Mouse (Mus musculus): ENCODE results near the gene Twf1.

DNA sequence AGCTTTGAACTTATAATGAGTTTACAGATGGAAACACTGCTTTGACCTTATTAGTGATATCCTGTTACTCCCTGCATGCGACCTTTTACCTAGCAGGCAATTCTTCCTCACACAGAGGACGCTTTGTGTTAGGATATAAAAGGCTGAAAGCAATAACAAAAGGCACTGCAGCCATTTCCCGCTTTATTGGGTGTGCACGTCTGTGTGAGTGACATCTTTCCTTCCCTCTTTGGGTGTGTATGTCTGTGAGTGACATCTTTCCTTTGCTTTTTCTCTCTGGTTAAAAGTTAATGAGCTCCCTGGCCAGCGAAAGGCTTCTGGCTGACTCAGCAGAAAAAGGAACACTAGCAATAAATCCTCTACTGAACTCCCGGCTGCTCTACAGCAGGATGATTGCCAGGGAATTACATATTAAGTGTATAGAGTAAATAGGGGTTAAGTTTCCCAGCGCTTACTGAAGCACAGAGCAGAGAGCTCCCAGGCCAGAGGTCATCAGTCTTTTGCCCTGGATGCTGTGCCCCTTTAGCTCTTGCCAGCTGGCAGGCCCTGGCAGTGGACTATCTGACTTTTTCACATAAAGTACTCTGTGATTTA is 7.6 kb downstream of the Twf1 start:
- TF ChIP-seq ZC3H11A (IDR thresholded peaks at IDR 0.05; ENCODE audit: borderline replicate concordance, low read depth, low read length), result no peak
- TF ChIP-seq HCFC1 (IDR thresholded peaks at IDR 0.05; ENCODE audit: borderline replicate concordance, insufficient read depth, low read length), result no peak
- TF ChIP-seq ZNF384 (IDR thresholded peaks at IDR 0.05; ENCODE audit: low read depth, low read length), result no peak

All from ES-E14 (cell line).